Mouse (Mus musculus) ovary, adult 18-20 months (tissue): ENCODE measurements around the gene Abcg5.

Source experiments
- DNase-seq: peaks from one replicate; pipeline ENCODE4 v3.0.0; 2022; ENCODE audit warnings: low spot score, mixed read lengths

Gene Abcg5

GRCm38 (mm10) chr17:84682734-84683717 lies at the start of gene Abcg5:
Gene Abcg5 (minus strand): TSS chr17:84683011.
- no peak for DNase-seq

- DNase-seq: no peak
Observed at GRCm38 (mm10) chr17:84732612-84733011, 49.8 kb upstream of the Abcg5 start.

GRCm38 (mm10) chr17:84731361-84731760 lies 48.5 kb upstream of the Abcg5 start:
- no peak for DNase-seq

GRCm38 (mm10) chr17:84729140-84729539 lies 46.3 kb upstream of the Abcg5 start:
- DNase-seq: no peak

GRCm38 (mm10) chr17:84728201-84728911 lies 45.5 kb upstream of the Abcg5 start:
- no peak for DNase-seq

- no peak for DNase-seq
Observed at GRCm38 (mm10) chr17:84725163-84725562, 42.4 kb upstream of the Abcg5 start.

GRCm38 (mm10) chr17:84724028-84724427 lies 41.2 kb upstream of the Abcg5 start:
- no peak for DNase-seq

DNA sequence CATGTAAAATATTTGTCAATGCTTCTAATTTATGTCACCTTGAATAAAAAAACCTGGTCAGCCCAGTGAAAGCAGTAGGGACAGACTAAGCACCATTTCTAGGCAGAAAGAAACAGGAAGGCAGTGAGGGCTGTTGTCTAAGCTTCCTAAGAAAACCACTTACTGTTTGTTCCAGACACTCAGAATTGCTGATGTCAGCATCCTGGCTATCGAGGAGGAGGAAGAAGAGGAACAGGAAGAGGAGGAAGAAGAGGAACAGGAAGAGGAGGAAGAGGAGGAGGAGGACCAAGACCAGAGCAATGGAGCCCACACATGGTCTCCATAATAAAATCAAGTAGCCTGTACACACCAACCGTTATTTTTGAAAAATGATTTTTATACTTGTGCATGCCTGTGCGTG lies 36.3 kb upstream of the Abcg5 start:
- DNase-seq: no peak

GRCm38 (mm10) chr17:84717416-84717815 lies 34.6 kb upstream of the Abcg5 start:
- DNase-seq: no peak

GRCm38 (mm10) chr17:84716252-84716872 lies 33.6 kb upstream of the Abcg5 start:
- DNase-seq: no peak

GRCm38 (mm10) chr17:84714930-84715329 lies 32.1 kb upstream of the Abcg5 start:
- no peak for DNase-seq

- DNase-seq: no peak
Observed at GRCm38 (mm10) chr17:84713563-84714164, 30.9 kb upstream of the Abcg5 start.

DNA sequence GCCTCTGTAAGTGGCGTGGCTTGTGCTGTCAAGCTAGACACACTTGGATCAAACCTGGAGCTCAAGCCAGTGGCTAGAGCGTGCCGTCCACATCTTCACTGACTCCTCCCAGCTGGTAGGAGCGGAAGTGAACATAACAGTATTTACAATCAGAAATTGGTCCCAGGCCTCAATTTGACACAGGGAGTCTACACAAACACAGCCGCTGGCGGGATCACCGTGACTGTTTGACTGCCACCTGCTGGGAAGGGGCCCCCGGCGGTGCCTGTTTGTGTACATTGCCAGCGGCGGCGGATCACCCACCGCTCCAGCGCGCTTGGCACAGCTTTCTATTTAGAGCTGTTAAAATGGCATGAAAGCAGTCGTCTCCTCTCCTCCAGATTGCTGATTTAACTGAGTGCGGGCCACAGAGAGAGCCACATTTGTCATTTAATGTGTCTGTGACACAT lies 26.6 kb upstream of the Abcg5 start:
- no peak for DNase-seq

- DNase-seq: no peak
Observed at GRCm38 (mm10) chr17:84708818-84709217, 26.0 kb upstream of the Abcg5 start.

DNA sequence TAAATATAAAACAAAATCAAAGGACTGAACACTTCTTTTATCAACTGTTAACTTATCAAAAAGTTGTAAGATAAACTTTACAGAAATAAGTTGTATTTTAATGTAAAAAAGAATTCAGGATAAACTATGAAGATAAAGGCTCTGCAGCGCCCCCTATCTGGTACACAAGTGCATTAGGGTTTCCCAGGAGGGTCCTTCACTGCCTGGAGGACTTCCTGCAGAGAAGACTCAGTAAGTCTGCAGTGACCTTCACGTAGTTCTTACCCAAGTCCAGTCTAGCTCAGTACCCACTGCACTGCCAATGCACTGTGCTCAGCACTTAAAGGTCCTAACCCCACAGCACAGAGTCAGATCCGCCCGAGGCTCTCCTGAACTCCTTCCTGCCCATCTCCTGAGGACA lies 24.6 kb upstream of the Abcg5 start:
- no peak for DNase-seq

GRCm38 (mm10) chr17:84698727-84699126 lies 15.9 kb upstream of the Abcg5 start:
- no peak for DNase-seq

DNA sequence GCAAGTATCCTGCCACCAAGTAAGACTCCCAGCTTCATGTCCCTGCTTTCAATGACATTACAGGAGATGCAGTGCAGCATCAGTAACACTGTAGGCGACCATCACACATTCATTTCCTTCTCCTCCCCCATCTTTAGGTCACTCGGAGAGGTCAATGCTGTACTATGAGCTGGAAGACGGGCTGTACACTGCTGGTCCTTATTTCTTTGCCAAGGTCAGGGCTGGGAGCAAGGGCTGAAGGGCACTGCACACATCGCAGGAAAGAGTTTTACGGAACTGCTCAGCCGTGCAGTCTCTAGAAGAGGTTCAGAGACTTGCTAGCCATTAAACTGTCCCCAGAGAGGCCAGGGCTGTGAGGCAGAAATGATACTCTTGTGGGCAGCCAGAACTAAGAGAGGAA lies 13.7 kb upstream of the Abcg5 start:
- DNase-seq: no peak

DNA sequence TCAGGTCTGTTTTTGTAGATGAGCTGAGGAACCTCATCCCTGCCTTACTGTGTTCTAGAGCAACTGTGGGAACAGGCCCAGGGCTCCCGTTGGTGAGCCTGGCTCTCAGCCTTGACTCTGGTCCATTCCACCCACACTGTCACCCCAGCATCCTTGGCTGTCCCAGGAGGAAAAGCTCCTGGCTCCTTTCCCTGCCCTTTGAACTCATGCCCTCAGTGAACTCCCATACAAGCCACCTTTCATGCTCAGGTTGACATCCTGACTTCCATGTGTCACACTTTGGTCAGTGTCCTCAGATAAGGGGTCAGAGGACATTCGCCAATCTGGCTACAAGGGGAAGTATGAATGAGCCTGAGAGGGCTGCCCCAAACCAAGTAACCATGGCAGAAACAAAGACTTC lies 10.9 kb upstream of the Abcg5 start:
- DNase-seq: no peak

- DNase-seq: no peak
Observed at GRCm38 (mm10) chr17:84690111-84690510, 7.3 kb upstream of the Abcg5 start.

DNA sequence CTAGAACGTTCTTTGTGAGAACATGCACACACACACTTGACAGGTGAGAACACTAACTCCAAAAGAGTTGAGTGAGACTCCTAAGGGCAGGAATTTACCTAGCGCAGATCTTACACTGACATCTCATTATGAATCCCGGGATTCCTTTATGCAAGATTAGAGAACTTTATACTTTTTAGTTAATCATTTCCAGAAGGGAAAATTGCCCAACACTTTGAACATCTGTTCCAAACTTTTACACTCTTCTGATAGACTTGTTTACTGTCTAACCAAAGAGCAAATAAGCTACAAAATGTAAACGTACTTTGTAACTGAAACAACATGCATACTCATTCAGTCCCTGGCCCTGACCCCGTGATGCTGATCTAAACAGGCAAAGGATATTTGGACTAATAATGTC lies 6.5 kb upstream of the Abcg5 start:
- DNase-seq: no peak

GRCm38 (mm10) chr17:84688834-84689233 lies 6.0 kb upstream of the Abcg5 start:
- no peak for DNase-seq

GRCm38 (mm10) chr17:84687994-84688393 lies 5.2 kb upstream of the Abcg5 start:
- no peak for DNase-seq
